Mouse (Mus musculus) hindbrain, embryonic 11.5 days (tissue): ENCODE data around the gene Dnajc16. TPM values are rescaled to one million over a fixed set of nuclear protein-coding genes. Genes with fewer than 3 reads are reported as not detected.
A peak's percentile ranks its signal among the peaks of the same experiment; 100 is the strongest.

Experiments
- ATAC-seq: fragments of 200-750 bp; cut with Nextera tagmentation; 2 replicates; pipeline ENCODE4 v1.8.0; 2017; ENCODE audit warnings: mild to moderate bottlenecking, moderate TSS enrichment, moderate library complexity; ENCODE audit not compliant: low FRiP score
- DNase-seq: peaks from one replicate; pipeline ENCODE4 v3.0.0-alpha.2; 2015; ENCODE audit warnings: low spot score
- H3K27ac ChIP-seq: fragments of 300-500 bp; sonication (generic); 2 replicates; pipeline ENCODE4 v1.5.1; 2014; ENCODE audit warnings: mild to moderate bottlenecking, low read depth, low read length
- H3K27me3 ChIP-seq: fragments of 300-500 bp; sonication (generic); 2 replicates; pipeline ENCODE4 v1.6.1; 2014; ENCODE audit warnings: mild to moderate bottlenecking, low read length, moderate library complexity, mixed read lengths; ENCODE audit not compliant: control insufficient read depth, insufficient read depth
- H3K36me3 ChIP-seq: fragments of 300-500 bp; sonication (generic); 2 replicates; pipeline ENCODE4 v1.6.1; 2014; ENCODE audit warnings: mild to moderate bottlenecking, low read length, moderate library complexity, mixed read lengths; ENCODE audit not compliant: control insufficient read depth, insufficient read depth
- H3K4me1 ChIP-seq: fragments of 300-500 bp; sonication (generic); replicated peaks from 2 replicates; pipeline ENCODE4 v1.6.1; 2014; ENCODE audit warnings: low read length, mixed read lengths; ENCODE audit not compliant: control insufficient read depth, insufficient read depth
- H3K4me2 ChIP-seq: fragments of 300-500 bp; sonication (generic); replicated peaks from 2 replicates; pipeline ENCODE4 v1.6.1; 2014; ENCODE audit warnings: mild to moderate bottlenecking, low read depth, low read length
- H3K4me3 ChIP-seq: fragments of 300-500 bp; sonication (generic); 2 replicates; pipeline ENCODE4 v1.5.1; 2014; ENCODE audit warnings: low read depth, low read length
- H3K9ac ChIP-seq: fragments of 300-500 bp; sonication (generic); 2 replicates; pipeline ENCODE4 v1.6.1; 2014; ENCODE audit warnings: low read depth, low read length
- H3K9me3 ChIP-seq: fragments of 300-500 bp; sonication (generic); 2 replicates; pipeline ENCODE4 v1.6.1; 2016; ENCODE audit warnings: low read length; ENCODE audit not compliant: control insufficient read depth
- WGBS: fragments of 180-500 bp; shearing (Covaris S2); extraction: QIAGEN DNeasy Blood & Tissue Kit; methylation state at CpG from one replicate; pipeline ENCODE4 v1.1.7; 2014; 5-methylcytosine and 5-hydroxymethylcytosine counted together
- polyA plus RNA-seq: library from polyadenylated mRNA; unstranded; fragments of >200 nt; fragmentation: Nextera tagmentation; extraction: Ambion mirVana; gene quantifications from 2 replicates; pipeline ENCODE4 v1.2.1, GENCODE M21; 2014

Dnajc16 gene
- polyA plus RNA-seq, 1 experiment from 2014 or later: 4.9 TPM

DNA sequence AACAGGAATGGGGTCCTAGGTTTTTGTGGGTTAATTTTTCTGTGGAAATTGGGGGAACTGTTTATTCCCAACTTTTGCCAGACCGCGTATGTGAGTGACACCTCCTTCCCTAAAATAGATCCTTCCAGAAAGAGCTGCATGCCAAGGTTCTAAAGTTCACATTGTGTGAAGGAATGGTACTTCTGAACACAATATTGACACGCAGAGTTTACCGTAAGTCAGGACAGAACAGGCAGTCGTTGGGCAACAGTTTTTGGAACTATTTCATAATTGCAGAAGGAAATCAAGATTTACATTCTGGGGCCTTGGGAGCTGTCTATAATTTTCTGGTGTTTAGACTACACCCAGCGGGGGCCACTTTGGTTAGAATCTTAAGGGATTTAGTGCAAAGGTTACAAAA lies 68.8 kb downstream of the Dnajc16 start:
- Histone ChIP-seq H3K4me3 (peak overlapping the region; percentile 99), H3K27me3 (no peaks in the 10 kb centered on the region), H3K9ac (peak overlapping the region; percentile 97; the same call in 1 of the 2 replicates), H3K9me3 (no peaks in the 10 kb centered on the region), H3K4me1 (0 out of 2 replicates have a peak, but pooled peaks cover 2% of the 10 kb centered on the region), H3K4me2 (peak overlapping the region; percentile 90), H3K36me3 (no peaks in the 10 kb centered on the region), H3K27ac (no peak overlapping the region)
- 82% methylated on average over 6 of the region's 6 CpGs for WGBS
- ATAC-seq (no peak), DNase-seq (no peak)

- ATAC-seq (no peak), DNase-seq (no peak)
- WGBS: 89% methylated on average over 6 of the region's 6 CpGs
Measured at GRCm38 (mm10) chr4:141720761-141721523, 69.8 kb downstream of the Dnajc16 start.

GRCm38 (mm10) chr4:141719304-141719703 lies 71.4 kb downstream of the Dnajc16 start:
- no peak overlapping the region for H3K27ac ChIP-seq
- no peaks in the 10 kb centered on the region for H3K36me3 ChIP-seq
- WGBS: 91% methylated on average over 1 of the region's 1 CpGs
- H3K9ac ChIP-seq: no peak overlapping the region
- 0 out of 2 replicates have a peak, but pooled peaks cover 2% of the 10 kb centered on the region for H3K4me1 ChIP-seq
- H3K4me2 ChIP-seq: no peak overlapping the region
- H3K4me3 ChIP-seq: no peak overlapping the region
- DNase-seq (no peak), ATAC-seq (no peak)
- H3K27me3 ChIP-seq: no peaks in the 10 kb centered on the region
- H3K9me3 ChIP-seq: no peaks in the 10 kb centered on the region

More at GRCm38 (mm10) chr4:141720761-141721523, 69.8 kb downstream of the Dnajc16 start:
- H3K27ac ChIP-seq: no peak overlapping the region
- H3K4me1 ChIP-seq: 0 out of 2 replicates have a peak, but pooled peaks cover 2% of the 10 kb centered on the region
- no peaks in the 10 kb centered on the region for H3K36me3 ChIP-seq
- H3K27me3 ChIP-seq: no peaks in the 10 kb centered on the region
- no peak overlapping the region for H3K4me3 ChIP-seq
- H3K4me2 ChIP-seq: 0 out of 2 replicates have a peak overlapping the region, but pooled peaks have one; percentile 12
- H3K9ac ChIP-seq: no peak overlapping the region
- H3K9me3 ChIP-seq: no peaks in the 10 kb centered on the region

DNA sequence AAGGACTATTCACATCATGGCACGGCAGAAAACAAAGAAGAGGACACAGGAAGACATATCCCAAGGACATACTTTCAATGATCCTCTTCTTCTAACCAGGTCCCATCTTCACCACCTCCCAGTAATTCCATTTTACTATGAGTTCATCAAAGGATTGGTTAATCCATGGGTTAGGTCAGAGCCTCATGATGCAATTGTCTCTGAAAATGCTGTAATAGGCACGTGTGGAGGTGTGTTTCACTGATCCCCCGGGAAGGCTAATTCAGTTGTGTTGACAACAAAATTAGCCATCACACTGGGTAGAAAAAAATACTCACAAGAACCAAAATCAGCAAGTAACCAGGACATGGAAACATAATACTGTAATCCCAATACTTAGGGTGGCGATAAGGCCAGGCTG lies 73.1 kb downstream of the Dnajc16 start:
- WGBS: 90% methylated on average over 4 of the region's 4 CpGs
- Histone ChIP-seq H3K4me2 (no peak overlapping the region), H3K27me3 (no peaks in the 10 kb centered on the region), H3K9me3 (no peaks in the 10 kb centered on the region), H3K4me3 (no peak overlapping the region), H3K9ac (no peak overlapping the region), H3K27ac (no peak overlapping the region), H3K4me1 (0 out of 2 replicates have a peak, but pooled peaks cover 2% of the 10 kb centered on the region), H3K36me3 (no peaks in the 10 kb centered on the region)
- ATAC-seq (no peak), DNase-seq (no peak)

GRCm38 (mm10) chr4:141715027-141715426 lies 75.7 kb downstream of the Dnajc16 start:
- no peak overlapping the region for H3K4me3 ChIP-seq
- H3K27ac ChIP-seq: no peak overlapping the region
- no peaks in the 10 kb centered on the region for H3K9me3 ChIP-seq
- H3K36me3 ChIP-seq: 0 out of 2 replicates have a peak, but pooled peaks cover 2% of the 10 kb centered on the region
- H3K9ac ChIP-seq: no peak overlapping the region
- no peaks in the 10 kb centered on the region for H3K27me3 ChIP-seq
- DNase-seq (no peak), ATAC-seq (no peak)
- H3K4me2 ChIP-seq: no peak overlapping the region
- no peaks in the 10 kb centered on the region for H3K4me1 ChIP-seq
- 64% methylated on average over 2 of the region's 2 CpGs for WGBS

DNA sequence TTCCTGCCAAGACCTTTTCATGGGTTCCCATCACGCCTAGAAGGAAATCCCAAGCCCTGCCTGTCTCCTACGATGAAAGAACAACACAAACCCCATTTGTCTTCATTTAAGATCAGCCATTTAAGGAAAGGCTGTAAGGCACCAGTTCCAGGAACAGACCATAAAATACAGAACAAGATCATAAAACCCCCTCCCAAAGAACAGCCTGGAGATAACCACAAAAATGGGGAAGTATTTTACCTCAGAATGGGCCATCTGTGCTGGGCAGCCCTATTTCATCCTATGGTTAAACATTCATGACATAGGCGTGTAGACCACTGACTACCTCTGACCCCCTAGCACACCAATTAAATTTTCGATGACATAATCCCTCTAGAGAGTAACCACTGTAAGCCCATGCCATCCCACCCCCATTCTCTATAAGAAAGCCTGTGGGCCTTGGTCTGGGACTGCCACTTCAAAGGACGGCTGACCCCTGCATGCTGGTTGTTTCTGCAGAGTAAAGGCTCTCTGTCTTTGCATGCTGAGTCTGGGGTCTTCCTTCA lies 77.1 kb downstream of the Dnajc16 start:
- Histone ChIP-seq H3K4me1 (no peaks in the 10 kb centered on the region), H3K27me3 (no peaks in the 10 kb centered on the region), H3K9me3 (no peaks in the 10 kb centered on the region), H3K27ac (no peak overlapping the region), H3K4me2 (no peak overlapping the region), H3K4me3 (no peak overlapping the region), H3K9ac (no peak overlapping the region), H3K36me3 (0 out of 2 replicates have a peak, but pooled peaks cover 2% of the 10 kb centered on the region)
- DNase-seq (no peak), ATAC-seq (no peak)
- 84% methylated on average over 5 of the region's 5 CpGs for WGBS

GRCm38 (mm10) chr4:141711250-141711649 lies 79.5 kb downstream of the Dnajc16 start:
- no peak for DNase-seq
- H3K9ac ChIP-seq: no peak overlapping the region
- H3K36me3 ChIP-seq: 0 out of 2 replicates have a peak, but pooled peaks cover 4% of the 10 kb centered on the region
- no peak for ATAC-seq
- H3K27me3 ChIP-seq: no peaks in the 10 kb centered on the region
- no peak overlapping the region for H3K4me2 ChIP-seq
- WGBS: 95% methylated on average over 1 of the region's 1 CpGs
- H3K4me1 ChIP-seq: no peaks in the 10 kb centered on the region
- no peak overlapping the region for H3K27ac ChIP-seq
- H3K9me3 ChIP-seq: no peaks in the 10 kb centered on the region
- H3K4me3 ChIP-seq: no peak overlapping the region
